In the genomic region with DNA sequence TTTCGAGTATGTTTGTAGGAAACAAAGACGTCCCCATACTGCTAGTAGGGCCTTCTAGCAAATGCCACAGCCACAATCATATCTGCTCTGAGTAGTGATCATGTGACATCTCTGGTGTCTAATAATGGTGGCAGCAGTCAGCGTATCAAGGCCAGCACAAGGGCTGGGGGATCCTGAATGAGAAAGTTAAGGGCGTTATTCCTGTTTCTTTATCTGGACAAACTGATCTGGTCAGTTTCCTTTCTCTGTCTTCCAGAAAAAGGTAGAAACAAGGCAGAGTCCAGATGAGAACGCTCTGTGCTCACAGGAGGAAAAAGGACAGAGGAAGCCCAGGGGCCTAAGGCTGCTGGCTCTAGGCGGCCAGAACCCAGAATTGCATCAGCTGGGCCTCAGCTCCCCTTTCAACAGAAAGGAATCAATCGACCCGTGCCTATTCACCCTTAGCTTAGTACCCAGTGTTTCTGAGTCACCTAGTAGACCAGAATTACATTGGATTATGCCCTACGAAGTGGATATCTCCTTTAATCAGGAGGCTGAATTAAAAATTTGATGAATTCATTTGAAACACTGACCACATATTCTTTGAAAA, we compare ENCODE assay signal across 30 mouse cellular contexts. TPM values are rescaled to one million over a fixed set of nuclear protein-coding genes. Genes with fewer than 3 reads are reported as not detected.
DNase-seq lines count a peak whose midpoint lies in the region; ATAC-seq lines count a peak whose summit lies in the region.
"Had no signal": no experiment of that assay in that cellular context is flagged by ENCODE, and none has a peak within 500 bp of the region (broad histone marks: within the 10 kb centered on the region; RNA-seq: fewer than 3 reads in every experiment).

No protein-coding gene starts in this region.

- WGBS in intestine, embryonic 14.5 days, result 82% methylated on average over 9 of the region's 9 CpGs
- 79% methylated on average over 9 of the region's 9 CpGs for WGBS in intestine, embryonic 15.5 days
- WGBS in liver, embryonic 12.5 days (ENCODE audit: insufficient replicate concordance), result 32% methylated on average over 9 of the region's 9 CpGs
- WGBS in hindbrain, embryonic 13.5 days, result 87% methylated on average over 9 of the region's 9 CpGs

- DNase-seq in intestine, embryonic 14.5 days (ENCODE audit: low spot score), result peak; percentile 43
- DNase-seq in layer of hippocampus, adult 11-12 months (ENCODE audit: low spot score), result no peak
- DNase-seq in gastrocnemius, postnatal 25 days, result no peak
- DNase-seq: adrenal gland, postnatal 36 days; cerebellum, adult 18-20 months; cerebellum, postnatal 14 days; embryo, embryonic 11 days; heart, postnatal 10 days; kidney, adult 2 months; layer of hippocampus, postnatal 36 days; lung, adult 2 months; lung, postnatal 14 days; midbrain, embryonic 14.5 days; right cerebral cortex, postnatal 25 days; spleen, adult 18-20 months; thymus, postnatal 36 days had no signal

- no peaks in the 10 kb centered on the region for H3K36me3 ChIP-seq in intestine, embryonic 14.5 days (ENCODE audit: control insufficient read depth, insufficient read depth, low read length)
- H3K36me3 ChIP-seq in intestine, embryonic 15.5 days, result no peaks in the 10 kb centered on the region
- H3K36me3 ChIP-seq in liver, embryonic 12.5 days, result no peaks in the 10 kb centered on the region
- no peaks in the 10 kb centered on the region for H3K36me3 ChIP-seq in hindbrain, embryonic 13.5 days
- H3K36me3 ChIP-seq: embryonic facial prominence, embryonic 13.5 days; forebrain, embryonic 15.5 days; heart, embryonic 12.5 days; hindbrain, embryonic 12.5 days; neural tube, embryonic 12.5 days had no signal

- ATAC-seq in intestine, embryonic 14.5 days (replicated peaks; ENCODE audit: low FRiP score, low TSS enrichment, low read depth), result no peak
- ATAC-seq in intestine, embryonic 15.5 days, result no peak
- peak; percentile 53 for ATAC-seq in erythroblast, adult 5-6 weeks (replicated peaks; ENCODE audit: low FRiP score, poor library complexity, severe bottlenecking)
- ATAC-seq in liver, embryonic 12.5 days, result peak; percentile 79
- peak; percentile 49 for ATAC-seq in megakaryocyte progenitor cell, adult 5-6 weeks (replicated peaks; ENCODE audit: poor library complexity)
- no peak for ATAC-seq in hindbrain, embryonic 13.5 days (ENCODE audit: low FRiP score)
- ATAC-seq: CD4-positive, CD25-positive, alpha-beta regulatory T cell, adult 4 months; forebrain, embryonic 15.5 days had no signal

- no peaks in the 10 kb centered on the region for H3K27me3 ChIP-seq in intestine, embryonic 14.5 days (replicated peaks; ENCODE audit: control insufficient read depth, insufficient read depth, low read length)
- H3K27me3 ChIP-seq in intestine, embryonic 15.5 days (replicated peaks), result no peaks in the 10 kb centered on the region
- no peaks in the 10 kb centered on the region for H3K27me3 ChIP-seq in liver, embryonic 12.5 days (replicated peaks)
- no peaks in the 10 kb centered on the region for H3K27me3 ChIP-seq in hindbrain, embryonic 13.5 days
- H3K27me3 ChIP-seq: embryonic facial prominence, embryonic 13.5 days; forebrain, embryonic 15.5 days; heart, embryonic 12.5 days; hindbrain, embryonic 12.5 days; neural tube, embryonic 12.5 days had no signal

- no peak overlapping the region for H3K9ac ChIP-seq in intestine, embryonic 14.5 days (ENCODE audit: low read length)
- no peak overlapping the region for H3K9ac ChIP-seq in intestine, embryonic 15.5 days
- peak overlapping the region; percentile 74 for H3K9ac ChIP-seq in liver, embryonic 12.5 days
- H3K9ac ChIP-seq in hindbrain, embryonic 13.5 days, result no peak overlapping the region
- H3K9ac ChIP-seq: embryonic facial prominence, embryonic 13.5 days; forebrain, embryonic 15.5 days; heart, embryonic 12.5 days; hindbrain, embryonic 12.5 days; neural tube, embryonic 12.5 days had no signal

- no peak overlapping the region for H3K27ac ChIP-seq in intestine, embryonic 14.5 days (ENCODE audit: low read depth)
- H3K27ac ChIP-seq in intestine, embryonic 15.5 days, result no peak overlapping the region
- H3K27ac ChIP-seq in liver, embryonic 12.5 days, result peak overlapping the region; percentile 96
- no peak overlapping the region for H3K27ac ChIP-seq in hindbrain, embryonic 13.5 days
- H3K27ac ChIP-seq: embryonic facial prominence, embryonic 13.5 days; forebrain, embryonic 15.5 days; hindbrain, embryonic 12.5 days; kidney, postnatal 0 days; neural tube, embryonic 12.5 days had no signal

- H3K4me1 ChIP-seq in intestine, embryonic 14.5 days (replicated peaks; ENCODE audit: control insufficient read depth, insufficient read depth, low read length), result no peaks in the 10 kb centered on the region
- H3K4me1 ChIP-seq in intestine, embryonic 15.5 days (replicated peaks), result no peaks in the 10 kb centered on the region
- H3K4me1 ChIP-seq in liver, embryonic 12.5 days, result peaks cover 86% of the 10 kb centered on the region
- no peaks in the 10 kb centered on the region for H3K4me1 ChIP-seq in hindbrain, embryonic 13.5 days (replicated peaks)
- H3K4me1 ChIP-seq: embryonic facial prominence, embryonic 13.5 days; forebrain, embryonic 15.5 days; neural tube, embryonic 12.5 days had no signal

- H3K4me3 ChIP-seq in intestine, embryonic 14.5 days (ENCODE audit: low read depth, low read length), result no peak overlapping the region
- no peak overlapping the region for H3K4me3 ChIP-seq in intestine, embryonic 15.5 days (replicated peaks)
- H3K4me3 ChIP-seq in liver, embryonic 12.5 days, result no peak overlapping the region
- H3K4me3 ChIP-seq in hindbrain, embryonic 13.5 days, result no peak overlapping the region
- H3K4me3 ChIP-seq: embryonic facial prominence, embryonic 13.5 days; forebrain, embryonic 15.5 days; heart, embryonic 12.5 days; hindbrain, embryonic 12.5 days; neural tube, embryonic 12.5 days had no signal

- H3K4me2 ChIP-seq in intestine, embryonic 14.5 days (ENCODE audit: low read length), result no peak overlapping the region
- H3K4me2 ChIP-seq in intestine, embryonic 15.5 days (replicated peaks), result no peak overlapping the region
- peak overlapping the region; percentile 63 for H3K4me2 ChIP-seq in liver, embryonic 12.5 days
- H3K4me2 ChIP-seq in hindbrain, embryonic 13.5 days, result no peak overlapping the region
- H3K4me2 ChIP-seq: embryonic facial prominence, embryonic 13.5 days; forebrain, embryonic 15.5 days; heart, embryonic 12.5 days; hindbrain, embryonic 12.5 days; neural tube, embryonic 12.5 days had no signal

- no peaks in the 10 kb centered on the region for H3K9me3 ChIP-seq in intestine, embryonic 14.5 days (ENCODE audit: control insufficient read depth, low read length)
- H3K9me3 ChIP-seq in intestine, embryonic 15.5 days, result no peaks in the 10 kb centered on the region
- no peaks in the 10 kb centered on the region for H3K9me3 ChIP-seq in liver, embryonic 12.5 days (replicated peaks)
- H3K9me3 ChIP-seq in hindbrain, embryonic 13.5 days, result no peaks in the 10 kb centered on the region
- H3K9me3 ChIP-seq: embryonic facial prominence, embryonic 13.5 days; forebrain, embryonic 15.5 days; heart, embryonic 12.5 days; hindbrain, embryonic 12.5 days; neural tube, embryonic 12.5 days had no signal

RNA-seq across cellular contexts. Expression of a gene that starts 11.9 kb away (rescaled TPM):
- polyA plus RNA-seq in intestine, embryonic 14.5 days (2014; fragmentation: Nextera tagmentation; extraction: Ambion mirVana), result 0.26 and 0.38 TPM in 2 replicates
- polyA plus RNA-seq in intestine, embryonic 15.5 days (2015; fragmentation: Nextera tagmentation; extraction: Ambion mirVana), result 0.74 and 1.0 TPM in 2 replicates
- total RNA-seq in erythroblast, adult 5-6 weeks (2015; ENCODE audit: low replicate concordance), result 128 and 166 TPM in 2 replicates
- 163 and 167 TPM in 2 replicates for total RNA-seq in erythroblast, adult 5-6 weeks (2017; ENCODE audit: low replicate concordance)
- polyA plus RNA-seq in liver, embryonic 12.5 days (2016; fragmentation: Nextera tagmentation; extraction: Ambion mirVana), result 10.1 and 10.3 TPM in 2 replicates
- total RNA-seq in megakaryocyte progenitor cell, adult 5-6 weeks (2015), result 3.2 and 6.5 TPM in 2 replicates
- 4.9 and 8.6 TPM in 2 replicates for total RNA-seq in megakaryocyte progenitor cell, adult 5-6 weeks (2017)
- 0.17 and 0.51 TPM in 2 replicates for polyA plus RNA-seq in hindbrain, embryonic 13.5 days (2015; fragmentation: Nextera tagmentation; extraction: Ambion mirVana)
- under 1 TPM in 1 of 2 experiments, not detected in 1; 0.13 TPM for total RNA-seq in gastrocnemius, postnatal 25 days (2021)
- polyA plus RNA-seq: hindbrain, embryonic 12.5 days; limb, embryonic 11.5 days had no signal

RNA-seq across cellular contexts. Expression of a gene that starts 59.0 kb away (rescaled TPM):
- polyA plus RNA-seq in intestine, embryonic 14.5 days (2014; fragmentation: Nextera tagmentation; extraction: Ambion mirVana), result 123 and 139 TPM in 2 replicates
- polyA plus RNA-seq in intestine, embryonic 15.5 days (2015; fragmentation: Nextera tagmentation; extraction: Ambion mirVana), result 73.9 and 75.6 TPM in 2 replicates
- total RNA-seq in erythroblast, adult 5-6 weeks (2015; ENCODE audit: low replicate concordance), result not detected in 2 replicates
- not detected in 2 replicates for total RNA-seq in erythroblast, adult 5-6 weeks (2017; ENCODE audit: low replicate concordance)
- polyA plus RNA-seq in liver, embryonic 12.5 days (2016; fragmentation: Nextera tagmentation; extraction: Ambion mirVana), result 6.2 and 6.7 TPM in 2 replicates
- 0.10 TPM in 1 of 2 replicates, not detected in the other for total RNA-seq in megakaryocyte progenitor cell, adult 5-6 weeks (2015)
- not detected in 2 replicates for total RNA-seq in megakaryocyte progenitor cell, adult 5-6 weeks (2017)
- polyA plus RNA-seq in hindbrain, embryonic 13.5 days (2015; fragmentation: Nextera tagmentation; extraction: Ambion mirVana), result 33.3 and 40.4 TPM in 2 replicates
- 1 to 10 TPM; 3.1 to 5.9 TPM for total RNA-seq in gastrocnemius, postnatal 25 days (2021)
- total RNA-seq: granulocyte monocyte progenitor cell, adult 5-6 weeks had no signal
- polyA plus RNA-seq: CD4-positive, CD25-positive, alpha-beta regulatory T cell, adult 4 months had no signal

Comparison
In these comparisons a context has a peak if more than half of its experiments do, and no peak if none do; other contexts are left out.
1. ATAC-seq: peak in erythroblast, adult 5-6 weeks (single experiment), liver, embryonic 12.5 days (single experiment) and megakaryocyte progenitor cell, adult 5-6 weeks (single experiment); none in intestine, embryonic 14.5 days (single experiment), intestine, embryonic 15.5 days (single experiment) and hindbrain, embryonic 13.5 days (single experiment).